Mouse (Mus musculus) cerebellum, adult 11 months (tissue): ENCODE results near the gene Caln1.

ENCODE experiments used
- DNase-seq: peaks from one replicate; pipeline ENCODE4 v3.0.0; 2022

Caln1 gene

DNA sequence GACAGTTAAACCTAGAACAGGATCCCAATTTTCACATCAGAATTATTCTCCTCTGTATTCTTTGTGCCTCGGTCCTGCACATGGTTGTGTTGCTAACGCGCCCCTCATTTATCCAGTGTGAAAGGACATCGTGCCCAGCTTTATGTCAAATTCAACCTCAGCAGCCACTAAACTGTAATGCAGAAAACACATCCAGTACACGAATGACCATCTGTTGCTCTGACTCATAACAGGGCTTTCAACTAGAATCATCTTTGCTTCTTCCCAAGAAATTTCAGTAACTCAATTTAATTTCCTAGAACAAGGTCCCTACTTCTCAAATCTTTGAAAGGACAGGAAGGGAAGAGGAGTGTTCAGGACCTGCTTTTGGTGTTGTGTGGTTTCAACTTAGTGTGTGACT, 451.4 kb downstream of the Caln1 start:
- DNase-seq: no peak

DNA sequence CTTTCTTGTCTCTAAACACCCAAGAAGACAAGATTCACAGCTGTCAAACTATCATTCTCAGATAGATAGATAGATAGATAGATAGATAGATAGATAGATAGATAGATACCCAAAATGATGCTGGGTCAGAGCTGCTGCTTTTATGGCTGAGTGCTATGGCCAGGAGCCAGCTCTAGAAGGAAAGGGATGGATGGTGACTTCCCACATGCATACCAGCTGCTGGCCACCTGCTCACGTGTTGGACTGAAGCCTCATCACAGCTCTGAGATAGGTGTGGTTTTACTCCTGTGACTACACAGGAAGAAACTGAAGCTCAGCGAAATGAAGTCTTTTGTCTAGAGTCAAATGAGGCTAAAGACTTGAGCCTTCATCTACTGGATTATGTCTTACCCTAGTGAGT, 456.5 kb downstream of the Caln1 start:
- DNase-seq: no peak

DNA sequence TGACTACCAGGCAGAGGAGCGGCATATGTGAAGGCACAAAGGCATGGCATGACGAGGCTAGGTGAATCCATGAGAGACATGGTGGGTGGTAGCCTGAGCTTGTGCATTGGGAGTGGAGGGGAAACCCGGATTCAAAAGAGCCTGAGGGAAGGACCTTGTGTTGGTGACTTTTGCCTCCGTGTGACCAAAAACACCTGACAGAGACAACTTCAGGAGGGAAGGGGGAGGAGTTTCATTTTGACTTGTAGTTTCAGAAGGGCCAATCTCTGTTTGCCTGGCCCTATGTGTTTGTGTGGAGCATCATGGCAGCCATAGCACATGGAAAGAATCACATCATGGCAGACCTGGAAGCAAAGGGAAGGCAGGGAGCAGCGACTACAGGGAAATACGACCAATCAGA, 479.3 kb downstream of the Caln1 start:
- no peak for DNase-seq

DNA sequence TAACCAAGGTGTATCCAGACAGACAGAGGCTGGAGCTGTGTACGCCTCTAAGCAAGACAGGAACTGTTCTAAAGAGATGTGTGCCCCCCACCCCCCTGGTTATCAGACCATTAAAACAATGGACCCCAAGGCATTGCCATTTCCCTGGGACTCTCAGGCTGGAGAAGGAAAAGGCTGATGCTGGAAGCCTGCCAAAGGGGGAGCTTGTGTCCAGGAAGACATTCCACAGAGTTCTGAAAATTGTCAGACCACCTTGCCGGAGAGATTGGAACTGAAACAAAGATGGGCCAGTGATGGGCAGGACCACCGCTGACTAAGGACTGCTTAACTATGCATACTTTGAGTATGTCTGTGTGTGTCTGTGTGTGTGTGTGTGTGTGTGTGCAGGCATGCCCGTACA, 480.4 kb downstream of the Caln1 start:
- DNase-seq: no peak

DNA sequence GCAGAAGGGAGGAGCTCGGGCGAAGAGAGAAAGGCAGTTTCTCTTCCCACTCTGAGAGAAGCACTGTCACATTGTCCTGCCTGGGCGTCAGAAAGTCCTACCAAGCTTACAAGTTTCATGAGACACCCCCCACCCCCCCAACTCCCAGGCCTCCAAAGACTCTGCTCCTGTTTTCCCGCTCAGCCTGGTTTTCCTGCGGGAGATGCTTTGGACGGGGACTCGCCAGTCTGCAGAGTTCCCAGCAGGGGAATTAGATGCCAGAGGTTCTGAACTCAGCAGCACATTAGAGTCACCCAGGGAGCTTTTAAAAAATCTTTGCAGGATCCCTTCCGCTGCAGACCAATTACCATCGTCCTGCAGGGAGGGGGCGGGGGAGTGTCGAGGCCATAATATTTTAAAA, 482.9 kb downstream of the Caln1 start:
- DNase-seq: no peak

DNA sequence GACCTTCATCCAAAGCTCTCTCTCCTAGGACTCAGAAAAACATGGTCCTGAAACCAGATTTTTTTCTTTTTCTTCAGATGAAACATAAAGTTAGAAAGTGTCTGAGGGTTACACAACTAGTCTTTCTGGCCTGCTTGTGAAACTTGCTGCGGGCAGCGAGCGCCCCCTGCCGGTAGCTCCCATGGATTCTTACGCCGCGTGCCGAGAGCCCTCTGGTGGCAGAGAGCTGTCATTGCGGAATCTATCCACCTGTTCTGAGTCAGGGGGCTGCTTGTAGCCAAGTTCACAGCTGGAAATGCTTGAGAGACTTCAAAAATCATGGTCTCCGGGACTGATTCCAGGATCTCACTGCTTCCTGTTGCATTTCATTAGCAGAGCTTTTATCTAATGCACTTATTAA, 484.1 kb downstream of the Caln1 start:
- DNase-seq: peak; percentile 87

DNA sequence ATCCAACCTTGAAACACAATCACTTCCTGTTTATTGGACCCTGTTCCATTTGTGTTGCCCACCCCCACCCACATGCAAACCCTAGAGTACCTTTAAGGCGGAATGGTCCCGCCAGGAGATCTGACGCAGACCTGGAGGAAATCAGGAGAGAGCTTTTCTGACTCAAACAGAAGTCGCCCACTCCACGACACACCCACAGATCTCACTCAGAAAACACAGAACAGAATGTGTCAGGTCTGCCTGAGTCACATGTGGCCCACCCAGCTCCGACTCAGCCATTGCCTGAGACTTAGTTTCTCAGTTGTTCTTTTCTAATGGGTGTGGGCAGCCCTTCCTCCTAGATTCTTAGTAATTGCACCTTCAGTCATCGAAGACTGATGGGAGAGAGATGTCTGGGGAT, 485.2 kb downstream of the Caln1 start:
- DNase-seq: no peak

DNA sequence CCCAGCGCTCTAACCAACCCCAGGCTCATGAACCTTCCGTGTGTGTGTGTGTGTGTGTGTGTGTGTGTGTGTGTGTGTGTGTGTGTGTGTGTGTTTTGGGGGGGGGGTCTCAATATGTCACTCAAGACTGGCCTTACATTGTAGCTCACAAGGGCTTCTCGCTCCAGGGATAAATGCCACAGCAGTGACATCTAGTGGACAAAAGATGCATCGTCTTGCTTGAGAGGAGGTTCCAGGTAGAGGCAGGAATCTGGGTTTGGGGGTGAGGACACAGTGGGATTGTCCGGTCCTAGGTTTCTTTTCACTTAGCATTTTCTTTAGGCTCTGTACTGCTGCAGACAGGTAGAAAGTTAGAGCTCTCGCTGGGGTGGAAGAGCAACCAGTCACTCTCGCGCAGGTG, 488.9 kb downstream of the Caln1 start:
- DNase-seq: peak; percentile 43

DNA sequence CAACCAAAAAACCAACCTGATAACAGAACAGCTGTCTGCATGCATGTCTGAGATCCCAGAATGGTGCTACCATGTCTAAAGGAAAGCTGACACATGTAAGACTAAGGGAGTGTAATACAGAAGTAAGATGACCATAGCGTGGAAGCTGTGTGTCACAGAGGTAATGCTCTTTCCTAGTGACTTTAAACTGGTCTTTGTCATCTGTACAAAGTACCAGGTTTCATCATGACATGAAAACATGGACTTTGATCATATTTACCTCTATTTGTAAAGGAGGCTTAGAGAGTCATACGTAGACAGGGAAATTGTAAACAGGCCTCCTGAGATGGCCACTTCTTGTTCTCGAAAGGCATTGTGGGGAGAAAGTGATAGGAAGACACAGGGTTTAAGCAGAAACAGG, 489.5 kb downstream of the Caln1 start:
- no peak for DNase-seq

DNA sequence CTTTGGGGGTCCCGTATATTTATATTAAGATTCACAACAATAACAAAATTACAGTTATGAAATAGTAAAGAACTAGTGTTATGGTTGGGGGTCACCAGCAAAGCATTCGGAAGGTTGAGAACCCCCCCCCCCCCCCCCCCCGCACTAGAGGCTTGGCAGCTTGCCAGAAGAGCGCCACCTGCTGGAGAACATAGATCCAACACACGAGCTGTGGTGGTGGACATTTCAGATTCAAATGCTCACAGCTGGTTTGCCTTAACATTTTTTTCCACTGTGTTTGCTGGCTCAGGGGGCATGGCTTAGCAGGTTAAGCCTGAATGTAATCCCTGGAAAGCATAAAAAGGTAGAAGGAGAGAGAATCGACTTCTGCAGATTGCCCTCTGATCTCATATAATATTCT, 490.5 kb downstream of the Caln1 start:
- no peak for DNase-seq

DNA sequence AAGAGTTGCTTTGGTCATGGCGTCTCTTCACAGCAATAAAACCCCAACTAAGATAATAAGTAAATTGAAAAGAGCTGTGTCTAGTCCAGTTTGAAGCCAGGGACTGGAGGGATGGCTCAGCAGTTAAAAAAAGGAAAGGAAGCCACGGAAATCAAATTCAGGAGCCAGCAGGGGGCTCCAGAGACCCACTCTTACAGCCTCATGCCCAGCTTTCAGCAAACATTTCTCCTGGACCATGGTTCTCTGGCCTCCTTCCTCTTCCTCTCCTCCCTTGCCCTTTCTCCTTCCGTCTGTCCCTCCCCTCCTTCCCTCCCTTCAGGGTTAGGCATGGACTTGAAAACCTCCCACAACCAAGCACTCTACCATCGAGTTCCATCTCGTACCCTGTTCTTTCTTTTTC, 493.0 kb downstream of the Caln1 start:
- peak; percentile 68 for DNase-seq

DNA sequence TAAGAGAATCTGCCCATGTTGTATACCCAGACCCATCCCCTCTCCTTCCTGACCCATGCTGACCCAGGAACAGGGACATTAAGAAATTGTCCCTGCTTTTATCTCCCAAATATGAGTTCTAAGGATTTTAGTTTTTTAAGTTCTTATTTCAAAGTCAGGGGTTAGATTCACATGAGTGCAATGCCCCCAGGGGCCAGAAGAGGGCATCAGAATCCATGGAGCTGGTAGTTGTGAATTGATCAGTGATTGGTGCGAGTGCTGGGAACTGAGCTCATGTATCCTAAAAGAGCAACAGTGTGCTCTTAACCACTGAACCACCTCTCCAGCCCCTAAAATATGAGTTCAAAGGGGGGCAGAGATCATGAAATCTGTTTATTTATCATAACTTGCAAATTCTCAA, 500.6 kb downstream of the Caln1 start:
- DNase-seq: no peak

DNA sequence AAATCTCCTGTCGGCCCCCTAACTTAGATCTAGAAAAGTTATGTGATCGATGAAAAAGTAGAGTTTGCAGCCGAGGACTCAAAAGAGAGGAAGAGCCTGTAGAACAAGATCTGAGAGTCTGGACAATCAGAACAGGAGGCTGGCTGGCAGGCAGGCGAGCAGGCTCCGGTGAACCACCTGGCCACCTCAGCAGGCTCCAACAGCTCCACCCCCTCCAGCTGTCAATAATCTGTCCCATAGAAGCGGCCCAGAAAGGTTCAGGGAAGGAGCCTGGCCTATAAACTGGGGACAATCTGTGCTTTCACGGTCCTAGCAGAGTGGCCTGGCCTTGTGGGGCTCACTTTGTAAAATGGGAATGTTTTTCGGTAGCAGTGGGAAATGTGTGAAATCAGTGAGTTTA, 501.8 kb downstream of the Caln1 start:
- peak; percentile 91 for DNase-seq

DNA sequence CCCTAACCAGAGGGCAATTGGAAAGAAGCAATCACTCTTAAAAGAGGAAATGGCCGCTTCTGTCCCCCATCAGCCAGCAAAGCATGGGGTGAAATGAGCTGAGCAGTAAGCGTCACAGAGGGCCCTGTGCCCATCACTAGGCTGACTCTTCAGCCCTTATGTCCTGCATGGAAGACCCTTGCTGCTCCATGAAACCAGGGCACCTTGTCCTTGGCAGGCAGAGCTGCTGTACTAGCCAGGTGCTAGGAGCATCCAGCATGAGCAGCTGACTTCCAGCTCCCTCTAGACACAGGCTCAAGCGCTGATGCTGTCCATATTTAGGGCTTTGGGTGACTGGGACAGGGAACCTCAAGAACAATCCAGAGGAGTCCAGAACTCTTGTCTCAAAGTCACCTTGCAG, 506.1 kb downstream of the Caln1 start:
- no peak for DNase-seq

DNA sequence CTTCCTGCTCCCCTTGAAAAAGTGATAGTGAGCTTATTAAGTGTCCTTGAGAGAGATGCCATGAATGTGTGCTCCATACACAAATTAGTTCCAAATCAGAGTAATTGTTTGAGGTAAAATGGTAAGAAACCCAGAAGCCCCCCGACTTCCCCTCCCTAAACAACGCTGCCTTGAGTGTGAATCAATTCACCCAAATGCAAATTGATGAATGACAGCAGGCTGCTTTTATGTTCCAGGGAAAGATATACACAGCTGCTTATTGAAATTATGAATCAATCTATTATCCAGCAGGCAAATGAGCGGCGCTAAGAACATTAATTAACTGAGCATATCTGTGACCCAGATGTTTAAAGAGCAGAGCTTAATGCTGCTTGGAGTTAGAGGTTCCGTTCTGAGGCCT, 511.1 kb downstream of the Caln1 start:
- DNase-seq: no peak

DNA sequence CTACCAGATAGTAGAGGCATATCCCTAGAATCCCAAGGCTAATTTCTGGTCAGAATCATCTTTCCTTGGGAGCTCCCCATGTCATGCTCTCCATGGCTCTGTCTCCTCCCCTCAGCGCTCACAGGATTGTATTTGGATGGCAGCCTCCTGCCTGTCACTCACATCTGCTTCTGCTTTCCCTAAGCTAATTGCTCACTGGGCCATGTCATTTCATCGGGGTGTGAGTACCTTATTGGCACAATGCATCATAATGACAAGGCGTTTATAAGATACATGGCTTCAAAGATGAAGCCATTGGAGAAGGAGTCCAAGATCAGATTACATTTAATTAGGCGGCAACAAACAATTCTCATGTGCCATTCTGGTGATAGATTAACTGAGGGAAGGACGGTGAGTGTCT, 522.5 kb downstream of the Caln1 start:
- no peak for DNase-seq

DNA sequence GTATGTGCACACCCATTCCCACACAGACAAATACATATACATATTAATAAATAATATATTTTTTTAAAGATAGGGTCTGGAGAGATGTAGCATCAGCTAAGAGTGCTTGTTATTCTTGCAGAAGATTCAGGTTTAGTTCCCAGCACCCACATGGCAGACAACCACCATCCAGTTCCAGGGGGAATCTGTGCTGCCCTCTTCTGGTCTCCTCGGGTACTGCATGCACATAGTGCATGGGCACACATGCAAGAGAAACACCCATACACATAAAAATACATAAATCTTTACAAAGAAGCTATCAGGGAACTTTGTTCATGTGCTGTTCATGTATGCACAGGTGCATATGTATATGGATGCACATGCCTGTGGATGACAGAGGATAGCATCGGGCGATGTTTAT, 526.7 kb downstream of the Caln1 start:
- DNase-seq: no peak
